Mouse (Mus musculus) skeletal muscle tissue, adult 2 months (tissue): Measurements from ENCODE around the gene Srl.
A peak's percentile ranks its signal among the peaks of the same experiment; 100 is the strongest.
"Not testable (repeated sequence)": the region's sequence is repeated elsewhere in the genome, so short reads cannot be mapped to it uniquely, and the experiment has no call there.

Experiments used
- DNase-seq: peaks from one replicate; pipeline ENCODE4 v3.0.0-alpha.2; 2012; ENCODE audit warnings: low read depth, low spot score

Gene Srl

DNA sequence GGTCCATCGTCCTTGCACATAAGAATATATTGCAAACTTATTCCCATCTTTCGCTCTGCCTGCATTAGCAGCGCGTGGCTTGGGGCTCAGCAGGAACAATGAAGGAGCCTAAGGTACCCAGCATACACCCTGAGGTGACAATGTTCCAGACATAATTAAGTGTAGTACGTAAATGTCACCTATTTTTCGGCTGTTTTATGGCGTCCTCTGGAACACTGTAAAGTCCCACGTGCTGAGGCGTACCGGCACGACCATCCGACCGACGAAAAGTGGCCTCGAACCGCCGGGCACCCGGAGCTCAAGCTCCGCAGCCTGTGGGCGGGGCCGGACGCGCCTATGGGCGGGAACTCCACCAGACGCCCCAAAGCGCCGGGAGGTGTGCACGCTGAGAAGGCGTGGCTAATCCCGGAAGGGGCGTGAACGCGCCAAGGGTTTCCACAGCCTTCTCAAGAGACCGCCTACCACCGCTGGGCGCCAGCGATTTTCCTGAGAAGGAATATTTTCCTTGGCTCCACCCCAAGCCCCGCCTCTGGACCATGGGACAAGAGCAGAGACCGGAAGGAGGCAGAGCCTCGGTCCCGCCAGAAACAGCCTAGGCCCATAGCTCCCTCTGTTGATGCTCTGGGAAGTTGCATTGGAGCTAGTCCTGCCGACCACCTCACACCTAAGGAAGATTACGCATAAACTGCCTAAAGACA is at the start of gene Srl:
Srl (minus strand) TSS at position 316 of the 698 bp plus-strand sequence.
- peak; percentile 99 for DNase-seq

DNA sequence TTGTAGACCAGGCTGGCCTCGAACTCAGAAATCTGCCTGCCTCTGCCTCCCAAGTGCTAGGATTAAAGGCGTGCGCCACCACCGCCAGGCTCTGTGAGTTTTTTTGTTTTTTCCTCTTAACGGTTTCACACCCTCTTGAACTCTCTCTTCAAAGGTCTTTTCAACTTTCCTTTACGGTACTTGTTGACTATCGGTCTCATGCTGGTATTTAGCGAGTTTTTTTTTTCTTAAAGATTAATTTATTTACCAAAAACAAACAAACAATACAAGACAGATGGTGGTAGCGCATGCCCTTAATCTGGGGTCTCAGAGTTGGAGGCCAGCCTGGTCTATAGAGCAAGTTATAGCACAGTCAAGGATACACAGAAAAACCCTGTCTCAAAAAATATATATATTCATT is 48.6 kb upstream of the Srl start:
- no peak for DNase-seq

DNA sequence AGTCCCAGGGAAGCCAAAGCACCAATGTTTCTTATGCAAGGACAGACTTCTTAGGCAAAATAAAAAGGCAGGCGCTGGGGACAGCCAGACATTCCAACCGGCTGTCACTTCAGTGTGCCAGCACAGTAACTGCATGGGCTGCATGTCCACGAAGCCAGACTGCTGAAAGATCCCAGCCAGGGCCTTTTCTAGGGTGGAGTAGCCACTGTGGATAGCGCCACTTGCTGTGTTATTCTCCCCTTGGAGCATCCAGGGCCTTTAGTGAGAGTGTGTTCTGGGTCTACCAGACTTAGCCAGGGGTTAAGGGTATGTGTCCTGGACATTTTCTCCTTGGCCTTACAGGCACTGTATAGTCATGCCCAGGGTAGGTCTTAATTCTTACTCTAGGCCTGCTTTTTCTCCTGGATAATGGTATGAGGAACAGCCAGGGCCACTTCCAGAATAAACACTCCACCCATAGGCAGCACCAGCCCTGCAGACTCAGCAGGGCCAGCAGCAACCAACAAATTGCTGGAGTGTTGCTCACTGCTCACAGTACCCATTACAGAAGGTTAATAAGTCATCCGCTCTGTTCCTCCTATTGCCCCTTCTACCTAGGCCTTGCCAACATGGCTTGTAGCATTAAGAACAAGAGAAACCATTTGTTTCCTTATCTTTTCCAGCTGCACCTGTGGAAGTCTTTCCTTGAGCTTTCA is 46.0 kb upstream of the Srl start:
- no peak for DNase-seq

DNA sequence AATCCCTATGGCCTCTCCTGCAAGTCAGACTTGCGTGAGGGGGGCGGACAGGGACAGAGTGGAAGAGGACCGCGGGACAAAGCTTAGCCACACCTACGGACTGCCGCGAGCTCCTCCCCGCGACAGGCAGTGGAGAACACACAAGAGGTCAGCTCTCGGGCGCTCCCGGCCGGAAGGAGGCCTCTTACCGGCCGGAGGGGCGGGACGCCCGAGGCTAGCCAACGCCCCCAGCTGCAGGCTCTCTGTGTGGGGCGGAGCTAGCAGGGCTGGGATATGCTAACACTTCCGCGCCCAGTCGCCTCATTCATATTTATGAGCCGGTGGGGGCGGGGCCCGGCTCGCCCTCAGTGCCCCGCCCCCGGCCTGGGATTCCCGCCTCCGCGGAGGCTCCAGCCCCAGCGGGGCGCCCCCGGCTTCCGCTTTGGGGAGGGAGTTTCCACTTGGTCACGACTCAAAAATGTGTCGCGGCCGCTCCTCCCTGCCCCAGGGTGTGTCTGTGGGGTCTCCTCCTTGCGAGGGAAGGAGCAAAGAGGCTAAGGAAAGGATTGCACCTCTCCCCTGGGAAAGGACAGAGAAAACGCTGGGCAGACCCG is 45.0 kb upstream of the Srl start:
- DNase-seq = peak; percentile 98

DNA sequence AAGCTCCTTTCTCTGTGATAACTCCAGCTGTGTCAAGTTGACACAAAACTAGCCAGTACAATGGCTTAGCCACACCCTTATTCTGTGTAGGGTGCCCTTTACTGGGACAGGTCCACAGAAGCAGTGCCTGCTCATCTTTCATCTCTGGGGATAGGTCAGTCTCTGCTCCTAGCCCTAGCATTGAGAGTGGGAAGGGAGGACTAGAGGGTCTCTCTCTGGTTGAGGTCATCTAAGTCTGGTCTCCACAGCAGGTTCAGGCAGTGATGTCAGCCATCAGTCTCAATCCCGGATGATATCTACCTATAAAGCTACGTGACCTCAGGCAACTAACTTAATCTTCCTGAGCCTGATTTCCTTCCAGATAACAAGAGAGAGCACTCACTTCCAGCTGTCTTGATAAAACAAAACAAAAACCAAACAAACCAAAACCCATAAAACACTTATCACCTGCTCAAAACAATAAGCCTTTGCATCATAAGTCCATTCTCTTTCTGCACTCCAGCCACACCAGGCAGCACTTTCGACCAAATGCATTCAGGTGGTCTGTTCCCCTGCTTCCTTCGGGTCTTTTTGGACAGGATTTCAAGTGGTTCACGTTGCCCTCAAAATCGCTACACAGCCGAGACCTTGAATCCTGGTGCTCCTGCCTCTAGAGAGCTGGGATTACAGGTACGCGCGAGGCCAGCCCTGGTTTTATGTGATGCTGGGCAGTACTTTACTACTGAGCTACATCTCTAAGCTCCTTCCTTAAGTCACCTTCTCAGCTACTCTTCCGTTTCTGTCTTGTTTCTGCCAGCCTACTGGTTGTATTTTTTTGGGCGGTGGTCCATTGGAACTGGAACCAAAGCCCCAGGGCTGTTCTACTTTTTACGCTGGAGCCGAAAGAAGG is 44.3 kb upstream of the Srl start:
- DNase-seq = no peak

DNA sequence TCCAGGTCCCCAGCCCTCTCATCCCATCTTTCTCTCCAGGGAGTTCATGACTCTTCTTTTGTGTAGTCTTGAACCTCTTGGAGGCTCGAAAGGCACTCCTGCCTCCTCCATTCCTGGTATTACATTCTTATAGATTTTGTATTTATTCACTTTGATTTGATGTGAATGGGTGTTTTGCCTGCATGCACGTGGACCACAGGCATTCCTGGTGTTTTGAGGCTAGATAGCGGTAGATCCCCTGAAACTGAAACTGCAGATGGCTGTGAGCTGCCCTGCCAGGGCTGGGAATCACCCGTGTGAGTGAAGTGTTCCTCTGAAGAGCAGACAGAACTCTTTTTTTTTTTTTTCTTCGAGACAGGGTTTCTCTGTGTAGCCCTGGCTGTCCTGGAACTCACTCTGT is 42.8 kb upstream of the Srl start:
- no peak for DNase-seq

DNA sequence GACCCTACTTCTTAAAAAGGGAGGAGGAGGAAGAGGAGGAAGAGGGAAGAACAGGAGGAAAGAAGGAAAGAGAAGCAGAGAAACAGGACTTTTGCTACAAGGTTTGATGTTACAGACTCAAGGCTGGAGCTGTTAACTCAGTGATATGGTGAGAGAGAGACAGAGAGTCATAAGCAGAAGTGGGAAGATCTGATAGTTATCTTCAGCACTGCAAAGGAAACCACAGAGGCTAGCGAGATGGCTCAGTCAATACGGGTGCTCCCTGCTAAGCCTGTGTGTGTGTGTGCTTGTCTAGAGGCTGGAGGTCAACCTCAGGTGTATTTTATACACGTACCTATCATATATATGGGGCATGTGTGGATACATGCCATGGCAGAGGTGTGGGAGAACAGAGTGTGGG is 42.2 kb upstream of the Srl start:
- DNase-seq = no peak

DNA sequence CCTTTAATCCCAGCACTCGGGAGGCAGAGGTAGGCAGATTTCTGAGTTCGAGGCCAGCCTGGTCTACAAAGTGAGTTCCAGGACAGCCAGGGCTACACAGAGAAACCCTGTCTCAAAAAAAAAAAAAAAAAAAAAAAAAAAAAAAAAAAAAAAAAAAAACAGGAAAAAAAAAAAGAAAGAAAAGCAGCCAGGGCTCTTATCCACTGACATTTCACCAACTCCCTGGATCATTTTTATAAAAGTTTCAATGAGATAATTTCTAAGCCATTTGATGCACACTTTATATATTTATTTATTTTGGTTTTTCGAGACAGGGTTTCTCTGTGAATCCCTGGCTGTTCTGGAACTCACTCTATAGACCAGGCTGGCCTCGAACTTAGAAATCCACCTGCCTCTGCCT is 39.6 kb upstream of the Srl start:
- not testable (repeated sequence) for DNase-seq

DNA sequence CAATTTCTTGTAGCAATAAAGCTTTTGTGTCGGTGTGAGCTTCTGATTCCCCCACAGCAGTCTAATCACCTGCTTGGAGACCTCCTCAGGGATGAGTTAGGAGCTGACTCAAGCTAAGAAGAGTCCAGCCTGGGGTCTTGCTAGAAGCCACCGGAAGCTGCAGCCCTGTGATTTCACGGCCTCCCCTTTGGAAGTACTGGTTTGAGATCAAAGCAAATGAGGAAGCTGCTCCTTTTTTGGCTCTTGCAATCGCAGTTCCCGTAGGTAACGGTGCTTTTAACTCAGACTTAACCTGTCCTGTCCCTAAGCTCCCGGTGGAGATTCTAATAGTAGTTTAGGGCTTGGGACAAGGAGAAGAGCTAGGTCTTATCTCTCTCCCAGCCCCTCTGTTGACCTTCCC is 37.0 kb upstream of the Srl start:
- no peak for DNase-seq

DNA sequence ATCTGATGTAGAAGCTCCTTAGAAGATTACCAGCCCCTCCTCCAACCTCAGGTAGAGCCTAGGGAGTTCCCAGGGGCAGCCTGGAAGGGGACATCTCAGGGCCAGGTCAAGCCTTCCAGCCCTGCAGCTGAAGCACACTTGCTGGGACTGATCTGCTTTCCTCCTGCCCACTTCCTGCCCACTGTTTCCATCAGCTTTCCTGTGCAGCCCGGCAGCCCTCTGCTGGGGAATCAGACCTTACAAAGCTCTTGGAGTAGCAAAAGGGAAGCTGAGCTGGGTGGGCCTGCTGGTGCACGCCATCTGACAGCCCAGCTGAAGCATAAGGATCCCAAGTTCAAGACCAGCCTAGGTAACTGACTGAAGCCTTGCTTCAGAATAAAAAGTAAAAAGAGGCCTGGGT is 35.3 kb upstream of the Srl start:
- DNase-seq = no peak

DNA sequence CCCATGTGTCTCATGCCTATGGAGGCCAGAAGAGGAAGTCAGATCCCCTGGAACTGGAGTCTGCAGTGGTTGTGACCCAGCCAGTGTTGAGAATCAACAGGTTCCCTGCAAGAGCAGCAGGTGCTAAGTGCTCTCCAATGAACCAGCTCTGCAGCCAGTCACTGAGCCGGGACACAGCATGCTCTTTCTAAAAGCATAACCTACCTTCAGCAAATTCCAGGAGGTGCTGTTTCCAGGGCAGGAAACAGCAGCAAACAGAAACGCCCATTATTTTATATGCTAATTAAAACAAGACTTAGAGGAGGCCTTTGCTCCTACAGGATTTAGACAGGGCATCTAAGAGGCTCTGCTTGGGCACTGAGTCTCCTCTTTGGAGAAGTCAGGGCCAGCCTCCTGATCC is 34.4 kb upstream of the Srl start:
- DNase-seq = no peak

DNA sequence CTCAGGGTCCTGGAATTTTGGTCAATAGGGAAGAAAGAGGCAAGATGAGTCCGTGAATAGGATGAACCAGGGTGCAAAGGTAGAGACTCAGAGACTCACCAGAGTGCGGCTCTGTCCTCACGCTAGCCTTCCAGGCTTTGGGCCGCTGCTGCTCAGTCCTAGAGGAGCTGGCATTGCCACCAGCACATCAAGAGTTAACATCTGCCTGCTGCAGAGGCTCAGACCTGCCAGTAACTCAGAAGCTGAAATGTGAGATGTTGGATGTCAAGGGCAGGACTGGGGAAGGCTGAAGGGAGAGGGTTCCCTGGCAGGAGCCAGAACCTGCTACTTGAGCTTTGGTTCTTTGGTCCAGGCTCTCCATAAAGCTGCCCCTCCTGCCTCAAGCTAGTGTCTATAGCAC is 29.1 kb upstream of the Srl start:
- DNase-seq = no peak

DNA sequence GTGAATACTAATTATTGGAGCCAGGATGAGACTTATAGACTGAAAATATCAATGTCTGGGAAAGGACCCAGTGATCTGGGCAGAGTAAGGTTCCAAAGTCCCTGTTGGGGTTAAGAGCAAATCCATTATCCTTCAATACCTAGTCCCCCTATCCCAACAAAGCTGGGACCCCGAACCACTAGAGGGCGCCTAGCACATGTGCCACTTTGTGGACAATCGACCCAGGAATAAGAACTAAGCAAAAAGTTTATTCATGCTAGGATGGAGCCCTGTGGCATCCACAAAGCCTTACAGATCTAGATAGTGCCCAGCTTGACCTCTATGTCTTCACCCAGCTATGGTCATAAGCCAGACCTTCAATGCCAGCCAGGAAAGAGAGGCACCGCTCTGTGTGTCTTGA is 26.3 kb upstream of the Srl start:
- DNase-seq = peak; percentile 58

DNA sequence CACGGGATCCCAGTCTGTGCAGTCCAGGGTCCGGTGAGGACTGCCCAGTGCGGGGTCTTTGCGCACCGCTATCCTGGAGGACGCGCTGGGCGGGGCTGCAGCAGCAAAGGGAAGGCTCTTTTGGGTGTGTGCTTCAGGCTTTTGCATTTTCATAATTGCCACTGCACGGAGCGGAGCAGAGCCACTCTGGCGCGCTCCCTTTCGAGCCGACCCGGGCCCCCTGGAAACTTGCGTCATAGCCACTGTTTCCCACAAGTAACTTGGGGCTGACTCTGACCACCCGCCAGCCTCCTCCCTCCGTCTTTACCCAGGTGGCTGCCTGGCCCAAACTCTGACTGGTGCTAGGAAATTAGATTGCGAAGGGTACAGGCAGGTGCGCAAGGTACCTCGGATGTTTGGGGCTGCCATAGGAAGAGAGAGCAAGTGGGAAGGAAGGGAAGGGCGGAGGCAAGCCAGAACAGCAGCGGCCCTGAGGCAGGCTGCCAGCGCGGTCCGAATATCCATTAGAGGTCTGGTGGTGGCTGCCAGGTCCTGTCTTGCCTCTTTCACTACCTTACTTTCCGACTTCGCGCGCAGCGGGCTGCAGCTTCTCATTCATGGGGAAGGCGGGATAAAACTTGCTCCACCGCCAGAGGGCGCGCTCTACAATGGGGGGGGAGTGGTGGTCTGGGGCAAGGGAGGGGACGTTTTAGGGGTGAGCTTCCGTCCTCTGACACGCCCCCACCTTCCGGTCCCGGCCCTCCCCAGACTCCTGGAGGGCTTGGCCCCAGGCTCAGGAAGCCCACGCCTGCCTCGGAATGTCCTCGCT is 18.7 kb upstream of the Srl start:
- peak; percentile 59 for DNase-seq

DNA sequence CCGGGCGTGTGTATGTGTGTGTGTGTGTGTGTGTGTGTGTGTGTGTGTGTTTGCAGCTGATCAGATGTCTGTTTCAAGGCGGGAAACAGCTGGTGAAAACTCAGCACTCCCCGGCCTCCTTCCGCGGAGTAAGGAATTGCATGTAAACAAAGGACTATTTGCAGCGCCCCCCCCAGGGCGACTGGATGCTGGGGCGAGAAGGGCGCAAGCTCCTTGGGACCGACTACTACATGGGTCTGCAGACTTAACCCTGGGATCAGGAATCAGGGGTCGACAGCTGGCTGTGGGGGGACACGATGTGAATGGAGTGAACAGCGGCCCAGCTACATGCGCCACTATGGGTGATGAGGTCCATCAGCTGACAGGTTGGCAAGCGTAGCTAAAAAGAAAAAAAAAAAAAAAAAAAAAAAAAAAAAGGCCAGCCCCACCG is 18.1 kb upstream of the Srl start, which contains the start of gene Tfap4:
Tfap4 (minus strand) TSS at position 140 of the 430 bp plus-strand sequence.
- peak; percentile 91 for DNase-seq

DNA sequence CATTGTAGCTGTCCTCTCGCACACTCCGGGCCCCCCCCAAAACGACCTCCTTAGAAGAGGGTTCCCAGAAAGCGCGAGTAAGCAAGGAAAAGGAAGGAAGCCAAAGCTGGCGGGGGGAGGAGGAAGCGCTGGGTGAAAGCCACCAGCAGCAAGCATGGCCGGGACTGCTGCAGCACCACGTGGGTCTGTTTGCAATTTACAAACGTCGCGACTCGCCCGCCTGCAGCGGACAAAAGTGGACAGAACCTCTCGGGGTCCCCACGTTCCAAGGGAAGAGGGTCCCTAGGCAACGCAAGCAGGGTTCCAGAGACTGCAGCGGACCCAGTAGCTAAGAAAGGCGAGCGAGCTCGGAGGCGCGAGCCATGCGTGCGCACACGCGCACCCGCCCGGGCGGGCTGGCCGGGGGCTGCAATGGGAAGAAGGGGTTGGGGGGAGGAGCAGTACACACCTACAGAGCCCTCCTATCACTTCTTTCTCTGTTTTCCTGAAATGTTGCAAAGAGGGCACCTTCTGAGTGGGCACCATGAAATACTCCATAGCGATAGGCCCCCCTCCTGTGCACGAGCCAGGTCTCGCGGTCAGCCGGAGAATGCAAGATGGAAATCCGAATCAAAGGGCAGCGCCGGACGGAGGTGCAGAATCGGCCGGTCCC is 17.5 kb upstream of the Srl start:
- peak; percentile 60 for DNase-seq

DNA sequence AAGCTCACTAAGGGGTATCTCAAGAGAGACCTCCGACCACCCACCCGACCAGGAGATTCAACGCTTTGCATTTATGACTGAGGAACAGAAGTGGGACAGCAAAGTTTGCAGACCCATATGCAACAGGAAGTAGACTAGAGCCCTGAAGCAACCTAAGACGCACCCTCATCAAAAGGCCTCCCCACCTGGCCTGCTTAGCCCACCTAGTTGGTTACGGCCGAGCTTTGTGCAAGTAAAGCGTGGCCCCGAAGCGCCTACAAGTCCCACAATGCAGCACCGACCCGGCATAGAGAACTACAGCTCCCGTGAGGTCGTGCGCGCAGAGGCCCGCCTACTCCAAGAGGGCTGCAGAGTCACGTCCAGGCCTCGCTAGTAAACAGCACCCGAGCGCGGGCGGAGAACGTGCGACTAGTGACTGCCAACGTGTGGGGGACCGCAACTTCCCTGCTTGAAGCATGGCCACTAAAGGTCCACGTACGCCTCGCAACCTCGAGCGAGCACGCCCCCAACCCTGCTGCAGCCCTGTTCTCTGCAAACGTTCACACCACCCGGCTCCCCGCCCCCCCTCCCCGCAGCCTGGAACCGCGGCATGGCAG is 16.9 kb upstream of the Srl start:
- DNase-seq = peak; percentile 89

DNA sequence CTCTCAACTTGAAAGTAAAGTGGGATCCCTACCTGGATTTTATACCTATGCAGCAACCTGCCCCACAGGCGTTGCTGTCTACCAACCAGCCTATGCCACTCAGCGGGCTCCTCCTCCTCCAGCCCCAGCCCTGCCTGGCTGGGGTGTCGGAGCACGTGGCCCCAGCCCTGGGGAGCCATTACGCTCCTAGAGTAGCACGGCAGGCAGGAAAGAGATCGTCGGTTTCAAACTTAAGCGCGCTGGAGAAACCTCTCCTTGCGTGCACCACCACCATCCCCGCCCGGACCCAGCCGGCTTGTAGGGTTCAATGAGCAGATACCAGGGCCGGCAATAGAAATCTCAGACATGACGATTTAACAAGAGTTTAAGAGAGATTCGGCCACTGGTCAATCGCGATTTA is 16.3 kb upstream of the Srl start:
- DNase-seq = peak; percentile 72

DNA sequence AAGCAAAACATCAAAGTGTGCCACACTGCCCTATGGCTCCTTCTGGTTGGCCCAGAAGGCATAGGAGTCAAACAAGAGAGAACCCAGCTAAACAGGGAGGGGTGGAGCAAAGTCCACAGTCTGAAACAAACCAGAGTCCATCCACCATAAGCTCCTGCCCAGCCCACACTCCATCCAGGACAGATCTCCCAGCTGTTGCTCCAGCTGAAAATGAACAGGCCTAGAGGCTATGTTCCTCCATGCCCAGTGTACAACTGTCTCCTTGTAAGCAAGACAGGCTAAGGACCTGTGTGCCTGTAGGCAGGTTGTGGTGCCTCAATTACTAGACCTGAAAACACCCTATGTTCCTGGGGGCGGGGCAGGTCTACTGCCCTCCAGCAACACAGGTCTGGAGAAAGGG is 15.5 kb upstream of the Srl start:
- DNase-seq = no peak

DNA sequence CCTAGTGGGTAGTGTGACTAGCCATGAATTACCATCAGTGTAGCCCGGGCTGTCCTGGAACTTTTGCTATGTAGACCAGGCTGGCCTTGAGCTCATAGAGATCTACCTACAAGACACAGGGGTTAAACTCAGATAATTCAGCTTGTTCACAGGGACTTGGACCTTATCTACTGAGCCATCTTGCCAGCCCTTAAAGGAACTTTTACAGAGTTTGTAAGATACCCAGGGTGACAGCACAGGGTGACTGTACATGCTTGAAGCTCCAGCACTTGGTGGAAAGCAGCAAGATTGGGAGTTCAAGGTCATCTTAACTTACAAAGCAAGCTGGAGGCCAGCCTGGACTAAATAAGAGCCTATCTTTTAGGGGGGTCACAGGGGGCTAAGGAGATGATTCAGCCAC is 13.9 kb upstream of the Srl start:
- DNase-seq = no peak
